Mouse (Mus musculus) mouse trophoblast stem cell (cell line): ENCODE measurements around the gene Sprn.

Experiments
- in situ Hi-C, 2 experiments: fragments of 300-500 bp; cut with MseI, MboI; formaldehyde crosslinking; loops; 2 replicates in 1 of 2; 3 replicates in 1 of 2; pipeline ENCODE4 v1.15.1; 2025

Gene Sprn

GRCm38 (mm10) chr7:140154218-140154927, at the start of gene Sprn:
Gene Sprn (minus strand): TSS chr7:140154877.
- in situ Hi-C loops: no loop called here

GRCm38 (mm10) chr7:140201090-140201489, 46.4 kb upstream of the Sprn start:
- in situ Hi-C loops: no loop called here

- in situ Hi-C loops: no loop called here
These were observed 41.3 kb upstream of the Sprn start for GRCm38 (mm10) chr7:140196002-140196401.

GRCm38 (mm10) chr7:140194031-140194430, 39.4 kb upstream of the Sprn start:
- in situ Hi-C loops: no loop called here

GRCm38 (mm10) chr7:140192851-140193250, 38.2 kb upstream of the Sprn start:
- in situ Hi-C loops: no loop called here

- in situ Hi-C loops: no loop called here
These were observed 37.8 kb upstream of the Sprn start for GRCm38 (mm10) chr7:140192445-140192844.

- in situ Hi-C loops: no loop called here
These were observed 35.8 kb upstream of the Sprn start for GRCm38 (mm10) chr7:140190435-140190834.

GRCm38 (mm10) chr7:140188391-140189328, 34.0 kb upstream of the Sprn start:
- in situ Hi-C loops: no loop called here

GRCm38 (mm10) chr7:140187721-140188390, 33.2 kb upstream of the Sprn start:
- in situ Hi-C loops: no loop called here

GRCm38 (mm10) chr7:140186646-140187620, 32.3 kb upstream of the Sprn start:
- in situ Hi-C loops: no loop called here

GRCm38 (mm10) chr7:140184206-140184605, 29.5 kb upstream of the Sprn start:
- in situ Hi-C loops: no loop called here

GRCm38 (mm10) chr7:140180692-140181091, 26.0 kb upstream of the Sprn start:
- in situ Hi-C loops: no loop called here

- in situ Hi-C loops: no loop called here
These were observed 24.5 kb upstream of the Sprn start for GRCm38 (mm10) chr7:140179176-140179575.

GRCm38 (mm10) chr7:140172936-140173335, 18.3 kb upstream of the Sprn start, which contains the start of gene Olfr523:
Gene Olfr523 (plus strand): TSS chr7:140173217.
- in situ Hi-C loops: no loop called here

GRCm38 (mm10) chr7:140170863-140171262, 16.2 kb upstream of the Sprn start:
- in situ Hi-C loops: no loop called here

GRCm38 (mm10) chr7:140169386-140169785, 14.7 kb upstream of the Sprn start:
- in situ Hi-C loops: no loop called here

GRCm38 (mm10) chr7:140167950-140168349, 13.3 kb upstream of the Sprn start:
- in situ Hi-C loops: no loop called here

- in situ Hi-C loops: no loop called here
These were observed 10.0 kb upstream of the Sprn start, which contains the start of gene Olfr522 for GRCm38 (mm10) chr7:140164664-140165063. Gene Olfr522 (minus strand): TSS chr7:140164764.

GRCm38 (mm10) chr7:140160363-140160762, 5.7 kb upstream of the Sprn start:
- in situ Hi-C loops: no loop called here

GRCm38 (mm10) chr7:140153829-140154217, 854 bp downstream of the Sprn start:
- in situ Hi-C loops: no loop called here

GRCm38 (mm10) chr7:140153383-140153782, 1.3 kb downstream of the Sprn start:
- in situ Hi-C loops: no loop called here
